Mouse (Mus musculus) liver, embryonic 14.5 days (tissue): ENCODE measurements around the gene Rrp12.
"Not testable (repeated sequence)": the region's sequence is repeated elsewhere in the genome, so short reads cannot be mapped to it uniquely, and the experiment has no call there.

Experiments
- CTCF ChIP-seq: IDR thresholded peaks from 2 replicates; pipeline ENCODE4 v1.5.1; 2016; ENCODE audit warnings: antibody characterized with exemption, low read depth, control low read depth
- EP300 ChIP-seq: IDR thresholded peaks from 2 replicates; pipeline ENCODE4 v1.6.1; 2016; ENCODE audit warnings: antibody characterized with exemption, low read depth

GRCm38 (mm10) chr19:41847614-41847991, 48.4 kb downstream of the Rrp12 start:
- TF ChIP-seq CTCF, EP300: not testable (repeated sequence)
